ENCODE assay signal across 23 mouse cellular contexts in genomic region chr9:43300394-43300793, GRCm38 (mm10). TPM values are rescaled to one million over a fixed set of nuclear protein-coding genes. Genes with fewer than 3 reads are reported as not detected.
DNase-seq lines count a peak whose midpoint lies in the region; TF ChIP-seq lines count a peak whose summit lies in the region.
"Had no signal": no experiment of that assay in that cellular context is flagged by ENCODE, and none has a peak within 500 bp of the region (broad histone marks: within the 10 kb centered on the region; RNA-seq: fewer than 3 reads in every experiment).

No protein-coding gene starts in this region.

- no peak for TF ChIP-seq POLR2A in kidney, adult 2 months (IDR thresholded peaks at IDR 0.05; ENCODE audit: low read depth, low read length)

- no peak for TF ChIP-seq CTCF in kidney, adult 2 months (conservative IDR thresholded peaks at IDR 0.05; ENCODE audit: insufficient read depth, insufficient read length, low read depth, low read length)

- H3K27ac ChIP-seq in kidney, adult 2 months (ENCODE audit: insufficient read depth, low read depth, low read length) = no peak overlapping the region
- H3K27ac ChIP-seq: forebrain, embryonic 12.5 days; hindbrain, embryonic 12.5 days; kidney, embryonic 15.5 days; left cerebral cortex, adult 2 months; limb, embryonic 12.5 days; midbrain, embryonic 10.5 days; neural tube, embryonic 15.5 days had no signal

- no peak overlapping the region for H3K4me3 ChIP-seq in kidney, adult 2 months (ENCODE audit: insufficient read depth, low read depth, low read length)
- H3K4me3 ChIP-seq: forebrain, embryonic 12.5 days; hindbrain, embryonic 12.5 days; kidney, embryonic 15.5 days; left cerebral cortex, adult 2 months; limb, embryonic 12.5 days; midbrain, embryonic 10.5 days; neural tube, embryonic 15.5 days had no signal

- no peaks in the 10 kb centered on the region for H3K27me3 ChIP-seq in kidney, adult 2 months (replicated peaks; ENCODE audit: control insufficient read depth, insufficient read depth, low read length)
- H3K27me3 ChIP-seq: forebrain, embryonic 12.5 days; hindbrain, embryonic 12.5 days; kidney, embryonic 15.5 days; neural tube, embryonic 15.5 days had no signal

- 59% methylated on average over 10 of the region's 10 CpGs for WGBS in kidney, adult 2 months

- no peaks in the 10 kb centered on the region for H3K4me1 ChIP-seq in kidney, adult 2 months (ENCODE audit: control insufficient read depth, insufficient read depth, low read length)
- H3K4me1 ChIP-seq: forebrain, embryonic 12.5 days; hindbrain, embryonic 12.5 days; kidney, embryonic 15.5 days; limb, embryonic 12.5 days; midbrain, embryonic 10.5 days; neural tube, embryonic 15.5 days had no signal

- H3K36me3 ChIP-seq in kidney, adult 2 months (ENCODE audit: control insufficient read depth, insufficient read depth, low read length) = no peaks in the 10 kb centered on the region
- H3K36me3 ChIP-seq: forebrain, embryonic 12.5 days; hindbrain, embryonic 12.5 days; kidney, embryonic 15.5 days; limb, embryonic 12.5 days; midbrain, embryonic 10.5 days; neural tube, embryonic 15.5 days had no signal

- intact Hi-C loops in left cerebral cortex, postnatal 14 days (cut with DNase I) = no loop called here
- intact Hi-C loops in left cerebral cortex, postnatal 10 days (cut with DNase I) = no loop called here

- peak; percentile 37 to 45 for DNase-seq in left cerebral cortex, postnatal 14 days (ENCODE audit: low spot score in 2 of 2)
- DNase-seq in left cerebral cortex, postnatal 10 days (ENCODE audit: extremely low spot score in 1 of 2, low spot score in 2 of 2) = no peak
- peak; percentile 21 to 39 for DNase-seq in right cerebral cortex, postnatal 36 days (ENCODE audit: low spot score in 2 of 2)
- DNase-seq in right cerebral cortex, postnatal 4 days = no peak
- DNase-seq in brain, adult 2 months (ENCODE audit: low read depth, low spot score) = peak; percentile 70
- DNase-seq in adrenal gland, postnatal 10 days = no peak
- DNase-seq in kidney, adult 2 months = no peak
- DNase-seq: cerebellum, adult 18-20 months; cerebellum, postnatal 14 days; gastrocnemius, postnatal 25 days; heart, adult 18-20 months; kidney, postnatal 36 days; lung, adult 18-20 months; right cerebral cortex, postnatal 25 days; thymus, postnatal 25 days had no signal

RNA-seq across cellular contexts. Expression of gene Trim29, which starts 10.3 kb away (rescaled TPM):
- under 1 TPM; 0.22 to 0.23 TPM for total RNA-seq in left cerebral cortex, postnatal 14 days (2021)
- under 1 TPM; 0.28 to 0.36 TPM for total RNA-seq in left cerebral cortex, postnatal 10 days (2021)
- under 1 TPM in 1 of 2 experiments, not detected in 1; 0.12 TPM for total RNA-seq in adrenal gland, postnatal 10 days (2021)
- 0.74 and 1.4 TPM in 2 replicates for polyA plus RNA-seq in kidney, adult 2 months (2012; rRNA removed)
- total RNA-seq: gastrocnemius, postnatal 25 days; left cerebral cortex, adult 2 months had no signal
- polyA plus RNA-seq: liver, embryonic 11.5 days had no signal

Comparison
In these comparisons a context has a peak if more than half of its experiments do, and no peak if none do; other contexts are left out.
1. DNase-seq: peak in left cerebral cortex, postnatal 14 days (2 of 2), right cerebral cortex, postnatal 36 days (2 of 2) and brain, adult 2 months (single experiment); none in left cerebral cortex, postnatal 10 days (0 of 2), right cerebral cortex, postnatal 4 days (single experiment), adrenal gland, postnatal 10 days (single experiment) and kidney, adult 2 months (single experiment).